Mouse (Mus musculus): Measurements from ENCODE around the gene Nme9. TPM values are rescaled to one million over a fixed set of nuclear protein-coding genes. Genes with fewer than 3 reads are reported as not detected.

Nme9 gene
- polyA plus RNA-seq, 1 experiment from 2014 or later = 0.13 TPM

DNA sequence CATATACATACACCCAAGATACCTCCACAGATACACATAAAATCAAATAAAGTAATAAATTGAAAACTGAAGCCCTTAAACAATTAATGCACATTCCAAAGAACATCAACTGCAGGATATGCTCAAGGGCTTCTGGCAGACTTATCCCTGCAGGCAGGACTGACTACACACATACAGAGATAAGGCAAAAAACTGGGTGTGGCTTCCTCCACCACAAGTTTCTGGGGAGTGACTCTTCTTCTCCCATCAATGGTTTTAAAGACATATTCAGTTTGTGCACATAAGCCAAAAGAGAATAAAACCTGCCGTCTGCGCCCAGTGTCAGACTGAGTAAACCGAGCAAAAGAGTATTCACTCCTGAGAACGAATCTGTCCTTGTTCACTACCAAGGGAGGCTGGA is 33.9 kb downstream of the Nme9 start:
- no peak overlapping the region for H3K9ac ChIP-seq
- 92% methylated on average over 4 of the region's 4 CpGs for WGBS
- peaks cover 3% of the 10 kb centered on the region; the same call in 1 of the 2 replicates for H3K4me1 ChIP-seq (replicated peaks)
- no peak overlapping the region for H3K4me2 ChIP-seq
- no peaks in the 10 kb centered on the region for H3K9me3 ChIP-seq (replicated peaks)
- no peak overlapping the region for H3K4me3 ChIP-seq
- no peak for ATAC-seq (replicated peaks; ENCODE audit: insufficient number of reproducible peaks, insufficient read depth, low FRiP score, low read depth)
- peaks cover 32% of the 10 kb centered on the region for H3K36me3 ChIP-seq
- no peaks in the 10 kb centered on the region for H3K27me3 ChIP-seq
- H3K27ac ChIP-seq = no peak overlapping the region

DNA sequence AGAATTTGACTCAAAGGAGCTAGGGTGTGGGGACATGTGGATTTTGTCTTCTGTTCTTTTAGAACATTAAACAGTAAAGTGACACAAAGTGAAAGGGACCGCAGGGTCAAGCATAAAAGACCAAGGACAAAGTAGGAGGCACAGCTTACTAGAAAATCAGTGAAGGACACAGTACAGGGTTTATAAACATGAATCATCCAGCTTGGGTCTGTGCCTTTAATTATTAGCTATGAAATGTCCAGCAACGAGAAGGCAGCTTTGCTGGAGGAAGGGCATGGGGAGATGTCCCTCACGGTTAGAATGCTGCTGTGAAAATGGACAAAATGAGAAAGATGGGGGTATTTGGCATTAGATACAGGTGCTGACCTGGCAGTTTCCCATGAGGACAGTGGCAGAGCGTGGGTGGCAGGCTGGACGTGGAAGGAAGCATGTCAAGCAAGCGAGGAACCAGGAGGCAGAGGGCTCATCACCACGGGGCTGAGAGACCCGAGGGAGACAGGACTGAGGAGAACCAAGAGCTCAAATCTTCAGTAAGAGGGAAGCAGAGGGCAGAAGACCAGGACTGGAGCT is 35.9 kb downstream of the Nme9 start:
- H3K36me3 ChIP-seq = peaks cover 37% of the 10 kb centered on the region

DNA sequence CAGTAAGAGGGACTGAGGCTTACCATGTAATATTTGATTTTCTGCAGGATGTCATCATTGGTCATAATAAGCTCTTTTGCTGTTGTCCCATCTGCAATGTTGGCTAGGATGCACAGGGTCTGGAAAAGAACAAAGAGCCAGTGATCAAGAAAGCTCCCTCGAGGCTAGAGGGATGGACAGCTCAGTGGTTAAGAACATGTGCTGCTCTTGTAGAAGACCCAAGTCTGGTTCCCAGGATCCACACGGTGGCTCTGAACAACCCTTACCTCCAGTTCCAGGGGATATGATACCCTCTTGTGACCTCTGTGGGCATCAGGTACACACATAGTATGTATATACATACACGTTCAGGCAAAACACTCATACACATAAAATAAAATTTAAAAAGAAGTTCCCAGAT is 36.6 kb downstream of the Nme9 start:
- Histone ChIP-seq H3K4me3 (no peak overlapping the region), H3K4me2 (no peak overlapping the region), H3K27ac (no peak overlapping the region), H3K4me1 (replicated peaks) (0 out of 2 replicates have a peak, but pooled peaks cover 3% of the 10 kb centered on the region), H3K9me3 (replicated peaks) (no peaks in the 10 kb centered on the region), H3K9ac (no peak overlapping the region), H3K36me3 (peaks cover 43% of the 10 kb centered on the region), H3K27me3 (no peaks in the 10 kb centered on the region)
- WGBS = 83% methylated on average over 3 of the region's 3 CpGs
- ATAC-seq (replicated peaks; ENCODE audit: insufficient number of reproducible peaks, insufficient read depth, low FRiP score, low read depth) = no peak

More for the DNA sequence above, 35.9 kb downstream of the Nme9 start:
- no peaks in the 10 kb centered on the region for H3K27me3 ChIP-seq
- no peak for ATAC-seq (replicated peaks; ENCODE audit: insufficient number of reproducible peaks, insufficient read depth, low FRiP score, low read depth)
- 0 out of 2 replicates have a peak, but pooled peaks cover 3% of the 10 kb centered on the region for H3K4me1 ChIP-seq (replicated peaks)
- H3K9ac ChIP-seq = no peak overlapping the region
- no peaks in the 10 kb centered on the region for H3K9me3 ChIP-seq (replicated peaks)
- no peak overlapping the region for H3K4me2 ChIP-seq
- no peak overlapping the region for H3K27ac ChIP-seq
- WGBS = 88% methylated on average over 8 of the region's 8 CpGs
- H3K4me3 ChIP-seq = no peak overlapping the region

DNA sequence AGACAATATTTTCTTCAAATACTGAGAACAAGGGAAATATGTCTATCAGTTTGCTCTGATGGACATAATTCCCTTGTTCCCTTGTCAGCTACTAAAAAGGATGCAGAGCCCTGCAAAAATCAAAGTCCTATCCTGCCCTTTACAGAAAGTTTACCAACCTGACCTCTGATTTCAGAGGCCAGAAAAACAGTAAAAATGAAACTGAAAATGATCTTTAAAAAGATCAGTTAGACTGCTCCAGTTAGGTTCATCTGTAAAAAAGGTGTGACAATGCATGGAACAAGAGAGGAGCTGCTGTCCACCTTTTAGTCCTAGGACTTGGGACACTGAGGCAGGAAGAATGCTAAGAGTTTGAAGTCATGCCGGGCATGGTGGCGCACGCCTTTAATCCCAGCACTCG is 39.8 kb downstream of the Nme9 start:
- H3K27me3 ChIP-seq = no peaks in the 10 kb centered on the region
- no peak overlapping the region for H3K9ac ChIP-seq
- H3K4me2 ChIP-seq = no peak overlapping the region
- no peaks in the 10 kb centered on the region for H3K9me3 ChIP-seq (replicated peaks)
- H3K27ac ChIP-seq = no peak overlapping the region
- no peaks in the 10 kb centered on the region for H3K4me1 ChIP-seq (replicated peaks)
- H3K4me3 ChIP-seq = no peak overlapping the region
- WGBS = 91% methylated on average over 4 of the region's 4 CpGs
- ATAC-seq (replicated peaks; ENCODE audit: insufficient number of reproducible peaks, insufficient read depth, low FRiP score, low read depth) = no peak
- peaks cover 52% of the 10 kb centered on the region for H3K36me3 ChIP-seq

DNA sequence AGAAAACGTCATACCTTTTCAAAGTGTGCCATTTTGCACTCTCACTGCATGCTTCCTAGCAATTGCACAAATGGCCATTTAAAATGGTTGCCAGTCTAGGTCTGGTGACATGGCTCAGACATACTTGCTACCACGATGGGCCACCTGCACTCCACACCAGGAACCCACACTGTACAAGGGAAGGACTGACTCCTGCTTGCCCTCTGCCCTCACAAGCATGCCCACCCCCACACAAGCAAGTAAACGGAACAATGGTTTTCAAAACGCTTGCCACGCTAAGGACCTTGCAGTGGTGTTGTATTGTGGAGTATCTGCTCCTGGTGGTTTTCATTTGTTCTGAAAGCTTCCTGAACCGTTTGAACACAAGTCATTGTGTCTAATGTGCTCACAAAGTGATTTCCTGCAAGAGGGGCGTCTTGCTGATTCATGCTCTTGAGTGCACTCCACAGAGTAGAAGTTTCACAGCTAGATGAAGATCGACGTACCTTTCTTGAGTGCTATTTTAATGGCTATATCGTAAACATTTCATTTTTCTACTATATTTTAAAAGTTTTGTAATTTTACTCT is 41.4 kb downstream of the Nme9 start:
- H3K4me3 ChIP-seq = no peak overlapping the region
- no peaks in the 10 kb centered on the region for H3K27me3 ChIP-seq
- WGBS = 80% methylated on average over 10 of the region's 10 CpGs
- no peaks in the 10 kb centered on the region for H3K9me3 ChIP-seq (replicated peaks)
- no peaks in the 10 kb centered on the region for H3K4me1 ChIP-seq (replicated peaks)
- no peak overlapping the region for H3K4me2 ChIP-seq
- H3K36me3 ChIP-seq = peaks cover 48% of the 10 kb centered on the region
- no peak overlapping the region for H3K9ac ChIP-seq
- H3K27ac ChIP-seq = no peak overlapping the region
- no peak for ATAC-seq (replicated peaks; ENCODE audit: insufficient number of reproducible peaks, insufficient read depth, low FRiP score, low read depth)

DNA sequence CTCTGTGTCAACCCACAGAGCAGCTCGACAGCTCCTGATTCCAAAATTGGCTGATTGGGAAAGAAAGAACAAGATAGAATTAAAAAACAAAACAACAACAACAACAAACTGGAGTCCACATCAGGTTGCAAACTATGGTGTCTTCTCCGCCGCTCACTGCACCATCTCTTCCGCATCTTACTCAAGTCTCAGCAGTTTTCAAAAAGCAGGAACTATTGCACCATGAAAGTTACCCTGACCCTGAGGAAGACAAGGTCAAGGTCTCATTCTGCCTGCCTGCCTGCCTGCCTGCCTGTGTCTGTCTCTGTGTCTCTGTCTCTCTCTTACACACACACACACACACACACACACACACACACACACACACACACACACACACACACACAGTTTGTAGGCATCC is 48.1 kb downstream of the Nme9 start:
- no peak overlapping the region for H3K9ac ChIP-seq
- 91% methylated on average over 4 of the region's 4 CpGs for WGBS
- H3K9me3 ChIP-seq (replicated peaks) = no peaks in the 10 kb centered on the region
- ATAC-seq (replicated peaks; ENCODE audit: insufficient number of reproducible peaks, insufficient read depth, low FRiP score, low read depth) = no peak
- H3K27me3 ChIP-seq = no peaks in the 10 kb centered on the region
- H3K4me2 ChIP-seq = no peak overlapping the region
- no peaks in the 10 kb centered on the region for H3K4me1 ChIP-seq (replicated peaks)
- no peak overlapping the region for H3K4me3 ChIP-seq
- peaks cover 32% of the 10 kb centered on the region for H3K36me3 ChIP-seq
- H3K27ac ChIP-seq = no peak overlapping the region

DNA sequence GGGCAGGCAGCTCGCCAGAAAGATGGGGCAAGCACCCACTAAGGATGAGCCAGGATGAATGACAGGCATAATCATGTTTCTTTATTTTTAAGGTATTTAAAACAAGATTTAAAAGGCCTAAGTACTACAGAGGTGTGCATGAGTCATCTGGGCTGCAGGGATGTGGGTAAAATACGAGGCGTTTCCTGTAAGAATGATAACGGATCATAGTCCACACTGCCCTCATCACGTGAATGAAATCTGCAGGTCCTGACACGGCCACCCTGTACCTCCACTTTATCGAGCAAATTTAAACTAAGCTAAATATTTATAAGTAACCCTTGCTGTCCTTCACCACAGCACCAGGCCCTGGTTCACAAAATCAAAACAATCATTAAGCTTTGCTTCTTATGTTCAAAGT is 54.6 kb downstream of the Nme9 start:
- Histone ChIP-seq H3K27me3 (no peaks in the 10 kb centered on the region), H3K4me1 (replicated peaks) (no peaks in the 10 kb centered on the region), H3K4me2 (no peak overlapping the region), H3K4me3 (no peak overlapping the region), H3K9me3 (replicated peaks) (no peaks in the 10 kb centered on the region), H3K27ac (no peak overlapping the region), H3K36me3 (peaks cover 8% of the 10 kb centered on the region; the same call in 1 of the 2 replicates), H3K9ac (no peak overlapping the region)
- WGBS = 74% methylated on average over 7 of the region's 7 CpGs
- no peak for ATAC-seq (replicated peaks; ENCODE audit: insufficient number of reproducible peaks, insufficient read depth, low FRiP score, low read depth)

Other genes with a start within 250 kb of the Nme9 start
- not detected in 2 replicates for gene Faiml, start 214.2 kb upstream of the Nme9 start, polyA plus RNA-seq (2015; fragmentation: Nextera tagmentation; extraction: Ambion mirVana)
- 20.9 and 22.7 TPM in 2 replicates for gene Cep70, start 208.1 kb upstream of the Nme9 start, polyA plus RNA-seq (2015; fragmentation: Nextera tagmentation; extraction: Ambion mirVana)
- 0.21 and 0.28 TPM in 2 replicates for gene Esyt3, start 92.9 kb upstream of the Nme9 start, polyA plus RNA-seq (2015; fragmentation: Nextera tagmentation; extraction: Ambion mirVana)
- 14.4 and 14.9 TPM in 2 replicates for gene Mras, start 14.1 kb upstream of the Nme9 start, polyA plus RNA-seq (2015; fragmentation: Nextera tagmentation; extraction: Ambion mirVana)
- 18.5 and 18.6 TPM in 2 replicates for gene Armc8, start 117.4 kb downstream of the Nme9 start, polyA plus RNA-seq (2015; fragmentation: Nextera tagmentation; extraction: Ambion mirVana)
- 14.0 and 19.5 TPM in 2 replicates for gene Dbr1, start 124.3 kb downstream of the Nme9 start, polyA plus RNA-seq (2015; fragmentation: Nextera tagmentation; extraction: Ambion mirVana)
- not detected in 2 replicates for gene A4gnt, start 161.0 kb downstream of the Nme9 start, polyA plus RNA-seq (2015; fragmentation: Nextera tagmentation; extraction: Ambion mirVana)
- gene Dzip1l, start 178.0 kb downstream of the Nme9 start, polyA plus RNA-seq (2015; fragmentation: Nextera tagmentation; extraction: Ambion mirVana) = 14.1 and 18.0 TPM in 2 replicates